Mouse (Mus musculus) heart, embryonic 14.5 days (tissue): ENCODE results near the gene Fpgs. TPM values are rescaled to one million over a fixed set of nuclear protein-coding genes. Genes with fewer than 3 reads are reported as not detected.

Experiments
- ATAC-seq: fragments of 200-750 bp; cut with Nextera tagmentation; 2 replicates; pipeline ENCODE4 v1.8.0; 2017; ENCODE audit warnings: low read depth, moderate TSS enrichment; ENCODE audit not compliant: insufficient number of reproducible peaks, insufficient read depth, low FRiP score
- H3K27ac ChIP-seq, 2 experiments: fragments of 200-500 bp in 1 of 2; fragments of 300-500 bp in 1 of 2; sonication (generic) in 1 of 2; replicated peaks in 1 of 2; 2 replicates each; pipeline ENCODE4 v1.5.1; 2012 to 2014; ENCODE audit warnings: low read depth in 2 of 2, low read length in 2 of 2, control low read depth in 1 of 2, mild to moderate bottlenecking in 1 of 2, mixed read lengths in 1 of 2; ENCODE audit not compliant: control insufficient read depth in 1 of 2, insufficient read depth in 1 of 2
- H3K27me3 ChIP-seq: fragments of 300-500 bp; sonication (generic); 2 replicates; pipeline ENCODE4 v1.6.1; 2014; ENCODE audit warnings: mild to moderate bottlenecking, low read length, control low read depth; ENCODE audit not compliant: control insufficient read depth, insufficient read depth
- H3K36me3 ChIP-seq: fragments of 300-500 bp; sonication (generic); 2 replicates; pipeline ENCODE4 v1.6.1; 2014; ENCODE audit warnings: mild to moderate bottlenecking, control low read depth, low read length, mixed read lengths; ENCODE audit not compliant: control insufficient read depth, insufficient read depth
- H3K4me1 ChIP-seq, 2 experiments: fragments of 200-500 bp in 1 of 2; fragments of 300-500 bp in 1 of 2; sonication (generic) in 1 of 2; 2 replicates each; pipeline ENCODE4 v1.6.1; 2012 to 2014; ENCODE audit warnings: low read length in 2 of 2, control low read depth in 1 of 2, mixed read lengths in 1 of 2; ENCODE audit not compliant: control insufficient read depth in 2 of 2, insufficient read depth in 2 of 2
- H3K4me2 ChIP-seq: fragments of 300-500 bp; sonication (generic); 2 replicates; pipeline ENCODE4 v1.6.1; 2014; ENCODE audit warnings: mild to moderate bottlenecking, low read length
- H3K4me3 ChIP-seq, 2 experiments: fragments of 200-500 bp in 1 of 2; fragments of 300-500 bp in 1 of 2; sonication (generic) in 1 of 2; 2 replicates each; pipeline ENCODE4 v1.5.1; 2012 to 2014; ENCODE audit warnings: low read length in 2 of 2, mild to moderate bottlenecking in 2 of 2, control low read depth in 1 of 2, low read depth in 1 of 2, moderate library complexity in 1 of 2; ENCODE audit not compliant: control insufficient read depth in 1 of 2, insufficient read depth in 1 of 2
- H3K9ac ChIP-seq: fragments of 300-500 bp; sonication (generic); 2 replicates; pipeline ENCODE4 v1.6.1; 2014; ENCODE audit warnings: mild to moderate bottlenecking, low read length
- H3K9me3 ChIP-seq: fragments of 300-500 bp; sonication (generic); 2 replicates; pipeline ENCODE4 v1.6.1; 2016; ENCODE audit warnings: low read length, control low read depth; ENCODE audit not compliant: control insufficient read depth
- whole genome bisulfite sequencing: fragments of 180-500 bp; shearing (Covaris S2); extraction: QIAGEN DNeasy Blood & Tissue Kit; methylation state at CpG from one replicate; pipeline ENCODE4 v1.1.7; 2014; 5-methylcytosine and 5-hydroxymethylcytosine counted together
- polyA plus RNA-seq: library from polyadenylated mRNA; unstranded; fragments of >200 nt; fragmentation: Nextera tagmentation; extraction: Ambion mirVana; gene quantifications from 2 replicates; pipeline ENCODE4 v1.2.1, GENCODE M21; 2014

Fpgs gene
- polyA plus RNA-seq, 1 experiment from 2014 or later, result 12.2 TPM

DNA sequence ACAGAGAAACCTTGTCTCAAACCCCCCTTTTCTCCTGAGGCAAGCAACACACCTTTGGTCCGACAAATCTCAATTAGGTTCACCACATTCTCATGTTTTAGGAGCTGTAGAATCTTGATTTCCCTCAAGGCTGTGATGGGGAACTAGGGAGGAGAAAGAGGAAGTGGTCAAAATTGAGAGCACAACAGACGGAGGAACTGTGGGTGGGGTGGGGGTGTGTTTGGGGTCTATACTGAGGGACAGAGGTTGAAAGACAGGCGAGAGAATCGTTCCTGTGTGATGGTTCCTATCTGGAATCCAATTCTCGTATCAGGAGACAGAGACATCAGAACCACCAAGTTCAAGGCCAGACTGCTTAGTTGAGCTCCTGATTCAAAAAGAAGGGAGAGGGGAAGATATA, 6.5 kb upstream of the Fpgs start:
- WGBS, result 80% methylated on average over 5 of the region's 5 CpGs
- no peak overlapping the region for H3K27ac ChIP-seq
- no peak overlapping the region for H3K4me3 ChIP-seq
- no peak overlapping the region for H3K4me2 ChIP-seq
- ATAC-seq, result no peak
- no peaks in the 10 kb centered on the region for H3K9me3 ChIP-seq
- no peak overlapping the region for H3K9ac ChIP-seq
- H3K4me1 ChIP-seq, result peaks cover 16 to 29% of the 10 kb centered on the region in 2 experiments
- no peaks in the 10 kb centered on the region for H3K27me3 ChIP-seq
- H3K36me3 ChIP-seq, result peaks cover 63% of the 10 kb centered on the region

DNA sequence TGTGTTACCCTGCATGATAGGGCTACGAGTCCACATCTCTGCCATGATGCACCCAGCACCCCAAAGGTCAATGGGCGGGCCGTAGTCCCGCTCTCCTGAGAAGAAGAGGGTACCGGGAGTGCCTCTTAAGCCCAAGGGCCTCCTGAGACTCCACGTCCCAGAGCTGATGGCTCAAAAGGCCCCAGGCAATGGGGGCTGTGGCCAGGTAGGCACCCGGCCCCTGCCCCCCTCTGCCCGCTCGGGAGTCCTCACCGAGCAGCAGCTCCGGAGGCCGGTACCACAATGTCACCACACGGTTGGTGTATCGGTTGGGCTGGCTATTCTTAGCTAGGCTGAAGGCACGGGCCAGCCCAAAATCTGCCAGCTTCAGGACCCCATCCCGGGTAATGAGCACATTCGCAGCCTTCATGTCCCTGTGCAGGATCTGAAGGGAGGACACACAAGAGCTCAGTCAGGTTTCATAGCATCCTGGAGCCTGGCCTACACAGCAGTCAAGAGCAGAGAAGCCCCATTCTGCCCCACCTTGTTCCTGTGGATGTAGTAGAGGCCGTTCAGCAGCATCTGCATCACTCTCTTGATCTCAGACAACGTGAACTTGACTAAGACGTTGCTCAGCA, 5.7 kb upstream of the Fpgs start:
- WGBS, result 90% methylated on average over 20 of the region's 20 CpGs
- Histone ChIP-seq H3K9me3 (no peaks in the 10 kb centered on the region), H3K9ac (no peak overlapping the region), H3K4me1 (peaks cover 10 to 21% of the 10 kb centered on the region in 2 experiments), H3K4me3 (no peak overlapping the region), H3K36me3 (peaks cover 71% of the 10 kb centered on the region), H3K27ac (no peak overlapping the region), H3K27me3 (no peaks in the 10 kb centered on the region), H3K4me2 (no peak overlapping the region)
- no peak for ATAC-seq

DNA sequence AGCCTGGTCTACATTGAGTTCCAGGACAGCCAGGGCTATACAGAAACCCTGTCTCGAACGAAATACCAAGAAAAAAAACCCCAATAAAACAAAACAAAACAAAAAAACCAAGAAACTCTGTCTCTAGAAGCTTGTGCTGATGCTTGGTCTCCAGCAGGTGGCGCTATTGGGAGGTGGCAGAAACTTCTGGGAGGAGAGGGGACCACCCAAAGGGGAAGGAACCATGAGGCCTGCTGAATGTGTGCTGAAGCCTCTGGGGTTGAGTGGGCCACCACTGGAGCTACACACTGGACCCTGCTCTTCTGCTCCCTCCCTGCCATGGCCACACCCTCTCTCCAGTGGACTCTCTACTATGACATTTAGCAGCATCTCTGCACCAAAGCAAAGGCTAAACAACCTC, 4.7 kb upstream of the Fpgs start:
- no peaks in the 10 kb centered on the region for H3K9me3 ChIP-seq
- H3K9ac ChIP-seq, result no peak overlapping the region
- 42% methylated on average over 3 of the region's 3 CpGs for WGBS

DNA sequence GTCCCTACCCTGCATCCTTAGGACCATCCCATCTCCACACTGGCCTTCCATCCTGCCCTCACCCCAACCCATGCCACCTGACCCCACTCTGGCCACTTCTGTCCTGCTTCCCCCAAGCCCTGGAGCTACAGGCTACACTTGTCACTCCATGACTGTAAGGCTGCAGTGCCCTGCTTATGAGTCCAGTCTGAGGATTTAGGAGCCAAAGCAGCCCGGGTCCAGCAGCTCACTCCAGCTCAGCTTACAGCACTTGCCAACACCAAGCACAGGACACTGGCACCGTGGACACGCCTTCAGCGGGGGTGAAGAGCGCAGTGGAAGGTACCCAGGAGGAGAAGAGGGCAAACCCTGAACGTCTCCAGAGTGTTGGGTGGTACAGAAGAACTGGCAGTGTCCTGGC, 3.0 kb upstream of the Fpgs start:
- ATAC-seq, result no peak
- Histone ChIP-seq H3K36me3 (peaks cover 89% of the 10 kb centered on the region), H3K9ac (no peak overlapping the region), H3K9me3 (no peaks in the 10 kb centered on the region), H3K4me1 (peaks cover 3 to 11% of the 10 kb centered on the region in 2 experiments), H3K27me3 (no peaks in the 10 kb centered on the region), H3K4me3 (no peak overlapping the region), H3K4me2 (no peak overlapping the region), H3K27ac (no peak overlapping the region)
- 92% methylated on average over 6 of the region's 6 CpGs for WGBS

More for the DNA sequence above, 4.7 kb upstream of the Fpgs start:
- H3K4me1 ChIP-seq, result peaks cover 4 to 11% of the 10 kb centered on the region in 2 experiments
- no peak overlapping the region for H3K4me2 ChIP-seq
- no peak for ATAC-seq
- H3K36me3 ChIP-seq, result peaks cover 81% of the 10 kb centered on the region
- no peaks in the 10 kb centered on the region for H3K27me3 ChIP-seq
- no peak overlapping the region for H3K4me3 ChIP-seq
- H3K27ac ChIP-seq, result no peak overlapping the region

DNA sequence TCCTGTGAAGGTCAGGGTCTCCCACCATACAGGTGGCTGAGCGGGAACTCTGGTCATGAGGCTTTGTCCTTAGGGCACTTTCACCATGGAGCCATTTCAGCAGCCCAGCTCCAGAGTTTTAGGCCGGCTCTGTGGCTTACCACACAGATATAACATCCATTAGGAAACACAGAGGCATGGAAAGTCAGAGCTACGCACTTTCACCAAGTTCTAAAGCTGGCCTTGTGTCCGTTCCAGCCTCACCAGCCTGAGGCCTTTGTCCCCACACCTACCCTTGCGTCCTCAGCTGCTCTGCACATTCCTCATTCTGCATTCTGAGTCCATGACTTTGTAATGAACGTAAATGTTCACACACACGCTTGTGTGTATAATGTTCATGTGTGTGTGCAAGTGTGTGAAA, 1.1 kb upstream of the Fpgs start:
- Histone ChIP-seq H3K27me3 (no peaks in the 10 kb centered on the region), H3K9me3 (no peaks in the 10 kb centered on the region), H3K9ac (no peak overlapping the region), H3K27ac (no peak overlapping the region), H3K4me1 (no peaks in the 10 kb centered on the region), H3K4me2 (no peak overlapping the region), H3K4me3 (no peak overlapping the region), H3K36me3 (peaks cover 72% of the 10 kb centered on the region)
- no peak for ATAC-seq
- 90% methylated on average over 7 of the region's 7 CpGs for WGBS

DNA sequence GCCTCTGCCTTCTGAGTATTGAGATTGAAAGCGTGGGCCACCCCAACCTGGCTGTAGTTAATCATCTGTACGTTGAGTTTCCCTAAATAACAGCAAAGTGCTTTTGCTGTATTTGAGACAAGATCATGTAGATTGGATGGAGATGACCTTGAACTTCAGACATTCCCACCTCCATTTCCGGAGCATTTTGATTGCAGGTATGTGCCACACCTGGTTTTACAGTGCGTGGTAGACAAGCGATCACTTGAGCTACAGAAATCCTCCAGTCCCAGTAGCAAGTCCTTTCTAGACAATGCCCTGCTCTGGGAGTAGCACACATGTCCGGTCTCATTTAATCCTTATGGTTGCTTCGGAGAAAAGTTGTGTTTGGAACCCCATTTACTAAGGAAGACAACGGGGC, 899 bp downstream of the Fpgs start:
- Histone ChIP-seq H3K9me3 (no peaks in the 10 kb centered on the region), H3K27ac (no peak overlapping the region), H3K36me3 (peaks cover 52% of the 10 kb centered on the region), H3K27me3 (no peaks in the 10 kb centered on the region), H3K9ac (no peak overlapping the region), H3K4me3 (no peak overlapping the region), H3K4me2 (no peak overlapping the region), H3K4me1 (no peaks in the 10 kb centered on the region)
- 93% methylated on average over 8 of the region's 8 CpGs for WGBS
- no peak for ATAC-seq

DNA sequence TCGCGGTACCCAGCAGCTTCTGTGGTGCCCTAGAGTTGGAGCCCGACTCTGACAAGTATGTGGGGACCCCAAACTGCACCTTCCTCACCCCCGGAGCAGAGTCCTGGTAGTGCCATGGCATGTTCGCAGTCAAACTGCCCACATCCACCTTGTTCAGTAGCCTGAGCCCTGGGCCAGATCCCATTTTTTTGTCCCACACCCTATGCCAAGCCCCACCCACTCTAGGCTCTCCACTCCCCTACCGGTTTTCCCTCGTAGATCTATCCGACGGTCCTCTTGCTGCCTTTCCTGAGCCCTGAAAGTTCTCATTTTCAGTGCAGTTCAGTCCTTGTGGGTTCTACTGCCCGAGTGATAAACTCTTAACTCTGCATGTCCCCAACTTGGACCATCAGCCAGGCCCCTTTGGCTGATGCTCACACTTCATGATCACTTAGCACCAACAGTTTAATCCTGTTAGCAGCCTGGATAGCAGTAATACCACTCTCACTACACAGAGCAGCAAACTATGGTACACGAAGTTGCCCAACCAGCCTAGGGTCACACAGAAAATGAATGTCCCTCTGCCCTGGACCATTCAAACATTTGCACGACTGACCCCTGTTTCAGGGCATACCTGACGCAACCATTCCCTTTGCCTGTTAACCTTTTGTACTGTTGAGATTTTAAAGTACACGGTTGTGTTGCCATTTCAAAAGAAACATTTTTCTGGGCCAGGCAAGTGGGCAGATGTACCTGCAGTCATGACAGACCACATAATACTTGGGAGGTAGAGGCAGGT, 2.8 kb downstream of the Fpgs start:
- Histone ChIP-seq H3K27ac (no peak overlapping the region), H3K27me3 (no peaks in the 10 kb centered on the region), H3K9me3 (no peaks in the 10 kb centered on the region), H3K4me1 (no peaks in the 10 kb centered on the region), H3K36me3 (peaks cover 33% of the 10 kb centered on the region), H3K4me3 (no peak overlapping the region), H3K4me2 (no peak overlapping the region), H3K9ac (no peak overlapping the region)
- no peak; the same call in 1 of the 2 replicates for ATAC-seq
- WGBS, result 75% methylated on average over 14 of the region's 14 CpGs
